Mouse (Mus musculus): ENCODE data around the gene Npas3. TPM values are rescaled to one million over a fixed set of nuclear protein-coding genes. Genes with fewer than 3 reads are reported as not detected.

Npas3 gene
- polyA plus RNA-seq, 1 experiment from 2014 or later: 0.49 TPM

GRCm38 (mm10) chr12:53292010-53292409 is 43.5 kb downstream of the Npas3 start:
- no peak overlapping the region for H3K4me2 ChIP-seq (ENCODE audit: low read depth, low read length)
- ATAC-seq (replicated peaks; ENCODE audit: extremely low read depth, insufficient read depth, low FRiP score): no peak
- no peaks in the 10 kb centered on the region for H3K36me3 ChIP-seq (ENCODE audit: control insufficient read depth, insufficient read depth)
- no peak overlapping the region for H3K9ac ChIP-seq (ENCODE audit: low read length)
- H3K4me3 ChIP-seq (ENCODE audit: low read length): no peak overlapping the region
- H3K27ac ChIP-seq (ENCODE audit: low read length): no peak overlapping the region
- no peaks in the 10 kb centered on the region for H3K9me3 ChIP-seq (replicated peaks; ENCODE audit: control insufficient read depth, low read length)
- 72% methylated on average over 8 of the region's 8 CpGs for WGBS
- H3K4me1 ChIP-seq (ENCODE audit: control insufficient read depth, insufficient read depth, low read length): no peaks in the 10 kb centered on the region; the same call in 1 of the 2 replicates
- no peaks in the 10 kb centered on the region for H3K27me3 ChIP-seq (ENCODE audit: control insufficient read depth, insufficient read depth, low read length)

GRCm38 (mm10) chr12:53292508-53293300 is 44.2 kb downstream of the Npas3 start:
- WGBS: 50% methylated on average over 17 of the region's 17 CpGs
- Histone ChIP-seq H3K9me3 (replicated peaks; ENCODE audit: control insufficient read depth, low read length) (no peaks in the 10 kb centered on the region), H3K36me3 (ENCODE audit: control insufficient read depth, insufficient read depth) (no peaks in the 10 kb centered on the region), H3K4me2 (ENCODE audit: low read depth, low read length) (no peak overlapping the region), H3K4me3 (ENCODE audit: low read length) (no peak overlapping the region), H3K4me1 (ENCODE audit: control insufficient read depth, insufficient read depth, low read length) (no peaks in the 10 kb centered on the region; the same call in 1 of the 2 replicates), H3K27me3 (ENCODE audit: control insufficient read depth, insufficient read depth, low read length) (no peaks in the 10 kb centered on the region), H3K27ac (ENCODE audit: low read length) (no peak overlapping the region), H3K9ac (ENCODE audit: low read length) (no peak overlapping the region)
- no peak for ATAC-seq (replicated peaks; ENCODE audit: extremely low read depth, insufficient read depth, low FRiP score)

- Histone ChIP-seq H3K36me3 (ENCODE audit: control insufficient read depth, insufficient read depth) (no peaks in the 10 kb centered on the region), H3K27ac (ENCODE audit: low read length) (no peak overlapping the region), H3K4me3 (ENCODE audit: low read length) (no peak overlapping the region), H3K9ac (ENCODE audit: low read length) (no peak overlapping the region), H3K4me2 (ENCODE audit: low read depth, low read length) (no peak overlapping the region), H3K9me3 (replicated peaks; ENCODE audit: control insufficient read depth, low read length) (no peaks in the 10 kb centered on the region), H3K27me3 (ENCODE audit: control insufficient read depth, insufficient read depth, low read length) (no peaks in the 10 kb centered on the region), H3K4me1 (ENCODE audit: control insufficient read depth, insufficient read depth, low read length) (no peaks in the 10 kb centered on the region; the same call in 1 of the 2 replicates)
- ATAC-seq (replicated peaks; ENCODE audit: extremely low read depth, insufficient read depth, low FRiP score): no peak
- 91% methylated on average over 7 of the region's 7 CpGs for WGBS
Measured at GRCm38 (mm10) chr12:53294011-53294410, 45.5 kb downstream of the Npas3 start.

GRCm38 (mm10) chr12:53295747-53296146 is 47.3 kb downstream of the Npas3 start:
- no peak overlapping the region for H3K4me3 ChIP-seq (ENCODE audit: low read length)
- no peaks in the 10 kb centered on the region for H3K9me3 ChIP-seq (replicated peaks; ENCODE audit: control insufficient read depth, low read length)
- H3K27ac ChIP-seq (ENCODE audit: low read length): no peak overlapping the region
- H3K36me3 ChIP-seq (ENCODE audit: control insufficient read depth, insufficient read depth): no peaks in the 10 kb centered on the region
- H3K27me3 ChIP-seq (ENCODE audit: control insufficient read depth, insufficient read depth, low read length): no peaks in the 10 kb centered on the region
- 39% methylated on average over 7 of the region's 7 CpGs for WGBS
- H3K4me2 ChIP-seq (ENCODE audit: low read depth, low read length): no peak overlapping the region
- H3K9ac ChIP-seq (ENCODE audit: low read length): no peak overlapping the region
- no peaks in the 10 kb centered on the region; the same call in 1 of the 2 replicates for H3K4me1 ChIP-seq (ENCODE audit: control insufficient read depth, insufficient read depth, low read length)
- no peak for ATAC-seq (replicated peaks; ENCODE audit: extremely low read depth, insufficient read depth, low FRiP score)

- no peaks in the 10 kb centered on the region for H3K4me1 ChIP-seq (ENCODE audit: control insufficient read depth, insufficient read depth, low read length)
- H3K9ac ChIP-seq (ENCODE audit: low read length): no peak overlapping the region
- no peaks in the 10 kb centered on the region for H3K9me3 ChIP-seq (replicated peaks; ENCODE audit: control insufficient read depth, low read length)
- no peak overlapping the region for H3K4me3 ChIP-seq (ENCODE audit: low read length)
- H3K36me3 ChIP-seq (ENCODE audit: control insufficient read depth, insufficient read depth): no peaks in the 10 kb centered on the region
- H3K27me3 ChIP-seq (ENCODE audit: control insufficient read depth, insufficient read depth, low read length): no peaks in the 10 kb centered on the region
- ATAC-seq (replicated peaks; ENCODE audit: extremely low read depth, insufficient read depth, low FRiP score): no peak
- no peak overlapping the region for H3K27ac ChIP-seq (ENCODE audit: low read length)
- 66% methylated on average over 16 of the region's 16 CpGs for WGBS
- H3K4me2 ChIP-seq (ENCODE audit: low read depth, low read length): 0 out of 2 replicates have a peak overlapping the region, but pooled peaks have one; percentile 8
Measured at GRCm38 (mm10) chr12:53297946-53298840, 49.7 kb downstream of the Npas3 start.

- no peak overlapping the region for H3K9ac ChIP-seq (ENCODE audit: low read length)
- 37% methylated on average over 2 of the region's 2 CpGs for WGBS
- no peaks in the 10 kb centered on the region for H3K36me3 ChIP-seq (ENCODE audit: control insufficient read depth, insufficient read depth)
- H3K27ac ChIP-seq (ENCODE audit: low read length): no peak overlapping the region
- H3K27me3 ChIP-seq (ENCODE audit: control insufficient read depth, insufficient read depth, low read length): no peaks in the 10 kb centered on the region
- no peak for ATAC-seq (replicated peaks; ENCODE audit: extremely low read depth, insufficient read depth, low FRiP score)
- no peak overlapping the region for H3K4me2 ChIP-seq (ENCODE audit: low read depth, low read length)
- no peaks in the 10 kb centered on the region for H3K9me3 ChIP-seq (replicated peaks; ENCODE audit: control insufficient read depth, low read length)
- no peaks in the 10 kb centered on the region for H3K4me1 ChIP-seq (ENCODE audit: control insufficient read depth, insufficient read depth, low read length)
- H3K4me3 ChIP-seq (ENCODE audit: low read length): no peak overlapping the region
Measured at GRCm38 (mm10) chr12:53300964-53301363, 52.5 kb downstream of the Npas3 start.

- Histone ChIP-seq H3K27me3 (ENCODE audit: control insufficient read depth, insufficient read depth, low read length) (no peaks in the 10 kb centered on the region), H3K4me2 (ENCODE audit: low read depth, low read length) (no peak overlapping the region), H3K9me3 (replicated peaks; ENCODE audit: control insufficient read depth, low read length) (no peaks in the 10 kb centered on the region), H3K36me3 (ENCODE audit: control insufficient read depth, insufficient read depth) (no peaks in the 10 kb centered on the region), H3K27ac (ENCODE audit: low read length) (no peak overlapping the region), H3K9ac (ENCODE audit: low read length) (no peak overlapping the region), H3K4me3 (ENCODE audit: low read length) (no peak overlapping the region), H3K4me1 (ENCODE audit: control insufficient read depth, insufficient read depth, low read length) (no peaks in the 10 kb centered on the region)
- ATAC-seq (replicated peaks; ENCODE audit: extremely low read depth, insufficient read depth, low FRiP score): no peak
- 78% methylated on average over 3 of the region's 3 CpGs for WGBS
Measured at GRCm38 (mm10) chr12:53302129-53302528, 53.7 kb downstream of the Npas3 start.

- Histone ChIP-seq H3K27me3 (ENCODE audit: control insufficient read depth, insufficient read depth, low read length) (no peaks in the 10 kb centered on the region), H3K9me3 (replicated peaks; ENCODE audit: control insufficient read depth, low read length) (no peaks in the 10 kb centered on the region), H3K4me3 (ENCODE audit: low read length) (no peak overlapping the region), H3K36me3 (ENCODE audit: control insufficient read depth, insufficient read depth) (no peaks in the 10 kb centered on the region), H3K4me1 (ENCODE audit: control insufficient read depth, insufficient read depth, low read length) (no peaks in the 10 kb centered on the region), H3K27ac (ENCODE audit: low read length) (no peak overlapping the region), H3K4me2 (ENCODE audit: low read depth, low read length) (no peak overlapping the region), H3K9ac (ENCODE audit: low read length) (no peak overlapping the region)
- no peak for ATAC-seq (replicated peaks; ENCODE audit: extremely low read depth, insufficient read depth, low FRiP score)
- 47% methylated on average over 2 of the region's 2 CpGs for WGBS
Measured at GRCm38 (mm10) chr12:53316715-53317114, 68.2 kb downstream of the Npas3 start.

GRCm38 (mm10) chr12:53317801-53318200 is 69.3 kb downstream of the Npas3 start:
- H3K27ac ChIP-seq (ENCODE audit: low read length): no peak overlapping the region
- H3K4me3 ChIP-seq (ENCODE audit: low read length): no peak overlapping the region
- H3K9ac ChIP-seq (ENCODE audit: low read length): no peak overlapping the region
- no peak overlapping the region for H3K4me2 ChIP-seq (ENCODE audit: low read depth, low read length)
- H3K27me3 ChIP-seq (ENCODE audit: control insufficient read depth, insufficient read depth, low read length): no peaks in the 10 kb centered on the region
- H3K36me3 ChIP-seq (ENCODE audit: control insufficient read depth, insufficient read depth): no peaks in the 10 kb centered on the region
- no peak for ATAC-seq (replicated peaks; ENCODE audit: extremely low read depth, insufficient read depth, low FRiP score)
- H3K4me1 ChIP-seq (ENCODE audit: control insufficient read depth, insufficient read depth, low read length): no peaks in the 10 kb centered on the region
- H3K9me3 ChIP-seq (replicated peaks; ENCODE audit: control insufficient read depth, low read length): no peaks in the 10 kb centered on the region
- WGBS: 56% methylated on average over 3 of the region's 3 CpGs
